Mouse (Mus musculus) cortical plate, adult 2 months (tissue): ENCODE results near the gene Lgals3bp.

ENCODE experiments used
- CTCF ChIP-seq: fragments of 200-500 bp; IDR thresholded peaks from 2 replicates; pipeline ENCODE4 v1.5.1; 2011; ENCODE audit warnings: mild to moderate bottlenecking, control low read depth, low read length; ENCODE audit not compliant: insufficient read depth; ENCODE audit errors: extremely low read depth
- POLR2A ChIP-seq: fragments of 200-500 bp; IDR thresholded peaks from 2 replicates; pipeline ENCODE4 v1.6.1; 2011; ENCODE audit warnings: mild to moderate bottlenecking, low read length, control low read depth; ENCODE audit not compliant: insufficient read depth; ENCODE audit errors: extremely low read depth

DNA sequence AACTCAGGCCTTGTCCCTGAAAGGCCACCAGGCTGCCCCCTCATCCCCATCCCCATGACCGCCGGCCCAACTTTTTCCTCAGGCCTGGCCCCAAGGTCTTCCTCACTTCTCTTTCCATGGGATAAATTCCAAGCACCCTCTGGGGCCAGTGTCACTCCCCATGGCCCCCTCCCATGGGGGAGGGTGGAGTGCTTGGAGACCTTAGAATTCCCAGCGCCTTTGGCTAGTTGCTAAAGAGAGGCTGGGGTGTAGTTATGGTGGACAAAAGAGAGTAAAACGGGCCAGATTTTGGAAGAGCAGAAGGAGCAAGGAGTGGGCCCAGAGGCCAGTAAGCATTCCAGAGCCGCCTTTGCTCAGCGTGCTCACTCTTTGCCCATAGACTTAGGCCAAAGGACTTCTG lies 46.3 kb downstream of the Lgals3bp start, which contains the start of gene Timp2:
- TF ChIP-seq CTCF (no peak), POLR2A (no peak)
